Mouse (Mus musculus): Measurements from ENCODE around the gene Sppl2c. TPM values are rescaled to one million over a fixed set of nuclear protein-coding genes. Genes with fewer than 3 reads are reported as not detected.
A peak's percentile ranks its signal among the peaks of the same experiment; 100 is the strongest.
"Not testable (repeated sequence)": the region's sequence is repeated elsewhere in the genome, so short reads cannot be mapped to it uniquely, and the experiment has no call there.

Sppl2c gene
- total RNA-seq, 2 experiments from 2014 or later: not detected

DNA sequence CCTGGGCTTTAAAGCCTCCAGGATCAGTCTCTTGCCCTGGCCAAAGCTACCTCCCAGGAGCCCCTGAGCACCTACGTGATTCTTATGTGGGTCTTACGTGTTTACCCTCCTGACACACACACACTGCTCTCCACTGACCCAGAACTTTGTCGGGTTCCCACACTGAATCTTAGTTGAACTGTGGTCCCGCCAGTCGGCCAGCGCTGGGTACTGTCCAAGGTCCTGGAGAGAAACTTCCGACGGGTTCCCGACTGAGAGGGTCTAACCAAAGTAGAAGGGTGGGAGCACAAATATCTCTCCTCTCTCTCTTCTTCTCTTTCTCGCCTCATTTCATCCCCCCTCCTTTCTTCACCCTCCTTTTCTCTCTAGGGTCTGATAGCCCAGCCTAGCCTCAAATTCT, 11.7 kb downstream of the Sppl2c start:
- DNase-seq: peak; percentile 73

DNA sequence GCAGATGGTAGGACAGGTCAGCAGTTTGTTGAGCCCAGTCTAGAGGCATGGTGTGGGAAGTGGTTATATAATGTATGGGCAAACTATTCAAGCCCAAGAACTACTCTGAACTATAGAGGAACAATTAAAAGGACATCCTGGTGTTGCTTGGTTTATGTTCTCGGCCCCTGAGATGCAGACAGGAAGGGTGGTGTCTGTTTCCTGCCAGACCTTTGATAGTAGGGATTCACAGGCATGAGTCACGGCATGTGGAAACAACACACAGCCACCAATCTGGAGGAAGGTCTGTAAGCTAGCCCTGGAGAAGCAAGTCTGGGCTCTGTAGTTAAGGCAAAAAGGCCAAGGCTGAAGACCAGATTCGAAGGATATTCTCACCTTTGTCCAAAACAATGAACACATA, 17.1 kb downstream of the Sppl2c start:
- no peak for DNase-seq

DNA sequence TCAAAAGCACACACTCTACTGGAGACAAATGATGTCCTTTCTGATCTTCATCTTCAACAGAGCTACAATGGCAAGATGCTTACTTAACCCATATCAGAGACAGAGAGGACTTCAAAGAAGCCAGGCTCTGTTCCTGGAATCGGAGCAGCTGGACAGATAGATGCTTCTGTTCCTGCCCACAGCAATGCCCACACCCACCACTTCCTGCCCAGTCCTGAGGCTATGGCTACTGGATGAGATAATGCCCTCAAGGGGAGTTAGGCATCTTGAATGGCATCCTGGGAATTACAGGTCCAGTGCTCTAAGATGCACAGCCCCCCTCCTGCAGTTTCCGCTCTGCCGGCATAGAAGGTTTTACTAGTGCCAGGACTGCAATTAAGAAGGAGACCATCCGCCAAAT, 20.4 kb downstream of the Sppl2c start:
- no peak for DNase-seq

DNA sequence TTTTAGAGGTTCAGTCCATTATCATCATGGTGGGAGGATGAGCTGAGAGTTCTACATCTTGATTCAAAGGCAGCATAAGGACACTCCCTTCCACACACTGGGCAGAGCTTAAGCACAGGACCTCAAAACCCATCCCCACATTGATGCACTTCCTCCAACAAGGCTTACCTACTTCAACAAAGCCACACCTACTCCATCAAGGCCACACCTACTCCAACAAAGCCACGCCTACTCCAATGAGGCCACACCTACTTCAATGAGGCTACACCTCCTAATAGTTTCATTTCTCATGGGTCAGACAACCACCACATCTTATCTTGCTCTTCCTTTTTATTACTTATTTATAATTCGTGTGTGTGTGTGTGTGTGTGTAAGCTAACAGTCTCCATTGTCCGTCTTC, 22.9 kb downstream of the Sppl2c start:
- DNase-seq: no peak

DNA sequence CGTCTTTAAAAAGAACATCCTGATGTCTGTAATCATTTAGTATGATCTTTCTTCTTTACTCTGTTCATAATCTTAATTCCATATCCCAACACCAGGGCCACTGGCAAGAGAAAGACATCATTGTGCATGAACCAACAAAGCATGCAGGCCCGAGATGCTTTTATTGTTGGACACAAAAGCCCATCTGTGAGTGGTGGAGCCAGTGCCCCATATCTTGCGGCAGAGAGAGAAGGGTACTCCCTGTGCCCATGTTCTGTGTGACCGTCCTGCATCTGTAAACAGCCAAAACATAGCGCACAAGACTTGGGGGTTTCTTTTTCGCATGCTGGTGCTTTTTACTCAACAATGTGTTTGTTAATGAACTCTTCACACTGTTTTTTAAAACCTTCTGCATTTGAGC, 25.1 kb downstream of the Sppl2c start:
- no peak for DNase-seq

DNA sequence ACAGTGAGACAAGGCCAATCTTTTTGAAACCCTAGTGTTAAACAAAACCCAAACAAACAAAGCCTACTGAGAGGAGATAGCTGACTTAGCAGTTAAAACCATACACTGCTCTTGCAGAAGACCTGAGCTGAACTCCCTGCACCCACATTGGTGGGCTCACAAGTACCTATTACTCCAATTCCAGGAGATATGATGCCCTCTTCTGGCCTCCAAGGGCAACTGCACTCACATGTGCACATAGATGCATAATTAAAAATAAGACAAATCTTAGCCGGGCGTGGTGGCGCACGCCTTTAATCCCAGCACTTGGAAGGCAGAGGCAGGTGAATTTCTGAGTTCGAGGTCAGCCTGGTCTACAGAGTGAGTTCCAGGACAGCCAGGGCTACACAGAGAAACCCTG, 28.0 kb downstream of the Sppl2c start:
- not testable (repeated sequence) for DNase-seq

DNA sequence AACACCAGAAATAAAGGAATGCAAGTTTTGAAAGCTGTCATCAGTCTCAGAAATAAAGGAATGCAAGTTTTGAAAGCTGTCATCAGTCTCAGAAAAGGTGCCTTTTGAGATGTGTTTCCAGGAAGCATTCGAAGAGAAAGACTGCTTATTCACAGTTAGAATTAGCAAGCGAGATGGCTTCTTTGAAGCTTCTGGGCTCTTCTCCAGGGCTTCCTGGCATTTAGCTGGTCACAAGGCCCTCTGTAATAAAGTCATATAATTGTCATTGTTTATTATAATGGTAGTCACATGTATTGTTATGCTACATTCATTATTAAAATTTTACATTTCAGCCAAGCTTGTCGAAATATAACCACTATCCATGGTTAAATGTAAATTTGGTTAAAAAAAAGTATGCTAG, 31.9 kb downstream of the Sppl2c start:
- DNase-seq: no peak

DNA sequence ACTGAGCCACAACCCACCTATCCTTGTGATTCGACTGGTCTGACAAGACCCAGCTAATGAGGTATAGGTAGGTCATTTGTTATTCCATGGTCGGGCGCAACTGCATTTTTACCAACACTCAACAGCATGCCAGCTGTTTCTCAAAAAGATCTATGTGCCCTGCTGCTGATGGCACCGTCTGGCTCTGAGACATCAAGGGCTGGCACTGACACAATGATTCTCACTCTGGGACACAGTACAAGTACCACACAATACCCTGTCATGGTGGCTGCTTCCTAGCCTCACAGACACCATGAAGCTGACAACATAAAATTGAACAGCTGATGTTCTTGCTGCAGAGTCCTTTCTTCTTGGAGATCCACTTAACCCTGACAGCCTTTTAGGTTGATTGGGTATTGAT, 34.2 kb downstream of the Sppl2c start:
- no peak for DNase-seq

DNA sequence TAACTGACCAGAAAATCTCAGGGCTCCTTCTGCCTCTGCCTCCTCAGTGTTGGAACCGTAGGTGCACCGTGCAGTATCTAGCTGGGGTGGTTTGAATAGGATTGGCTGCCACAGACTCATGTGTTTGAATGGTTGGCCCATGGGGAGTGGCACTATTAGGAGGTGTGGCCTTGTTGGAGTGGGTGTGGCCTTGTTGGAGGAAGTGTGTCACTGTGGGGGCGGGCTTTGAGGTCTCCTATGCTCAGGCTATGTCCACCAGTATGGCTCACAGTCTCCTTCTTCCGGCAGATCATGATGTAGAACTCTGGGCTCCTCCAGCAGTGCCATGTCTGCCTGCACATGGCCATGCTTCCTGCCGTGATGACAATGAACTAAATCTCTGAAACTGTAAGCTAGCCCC, 35.6 kb downstream of the Sppl2c start:
- DNase-seq: no peak

DNA sequence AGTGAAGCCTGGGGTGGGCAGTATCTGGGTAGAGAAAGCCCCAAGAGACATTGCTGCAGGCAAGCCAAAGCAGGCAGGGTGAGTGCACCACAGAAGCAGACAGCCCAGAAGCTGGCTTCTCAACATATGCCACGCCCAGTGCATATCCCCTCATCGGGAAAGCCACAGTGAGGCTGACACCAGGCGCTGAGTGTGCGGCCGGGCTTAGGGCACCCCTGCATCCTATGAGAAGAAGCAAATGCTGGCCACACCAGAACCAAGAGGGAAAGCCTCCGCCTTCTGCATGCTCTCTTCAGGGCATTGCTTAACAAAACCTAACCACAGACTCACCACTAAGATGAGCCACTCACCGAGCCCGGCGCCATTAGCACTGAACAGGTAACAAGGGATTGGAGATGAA, 37.2 kb downstream of the Sppl2c start:
- no peak for DNase-seq

DNA sequence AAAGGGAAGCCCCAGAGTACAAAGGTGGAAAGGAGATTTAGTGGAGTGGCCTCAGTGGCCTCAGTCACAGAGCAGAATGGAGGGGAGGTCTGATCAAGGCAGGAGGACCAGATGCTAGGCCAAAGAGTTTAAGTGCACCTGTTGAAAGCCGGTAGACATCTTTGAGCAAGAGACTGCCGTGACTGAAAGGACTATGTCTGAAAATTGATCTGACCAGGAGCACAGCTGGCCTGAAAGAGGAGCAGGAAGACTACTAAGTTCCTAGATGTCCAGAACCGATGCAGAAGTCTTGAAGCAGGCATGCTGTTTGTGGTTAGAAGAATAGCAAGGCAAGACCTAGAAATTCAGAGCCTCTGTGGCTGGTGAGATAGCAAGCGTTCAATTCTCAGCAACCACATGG, 43.3 kb downstream of the Sppl2c start:
- DNase-seq: no peak

DNA sequence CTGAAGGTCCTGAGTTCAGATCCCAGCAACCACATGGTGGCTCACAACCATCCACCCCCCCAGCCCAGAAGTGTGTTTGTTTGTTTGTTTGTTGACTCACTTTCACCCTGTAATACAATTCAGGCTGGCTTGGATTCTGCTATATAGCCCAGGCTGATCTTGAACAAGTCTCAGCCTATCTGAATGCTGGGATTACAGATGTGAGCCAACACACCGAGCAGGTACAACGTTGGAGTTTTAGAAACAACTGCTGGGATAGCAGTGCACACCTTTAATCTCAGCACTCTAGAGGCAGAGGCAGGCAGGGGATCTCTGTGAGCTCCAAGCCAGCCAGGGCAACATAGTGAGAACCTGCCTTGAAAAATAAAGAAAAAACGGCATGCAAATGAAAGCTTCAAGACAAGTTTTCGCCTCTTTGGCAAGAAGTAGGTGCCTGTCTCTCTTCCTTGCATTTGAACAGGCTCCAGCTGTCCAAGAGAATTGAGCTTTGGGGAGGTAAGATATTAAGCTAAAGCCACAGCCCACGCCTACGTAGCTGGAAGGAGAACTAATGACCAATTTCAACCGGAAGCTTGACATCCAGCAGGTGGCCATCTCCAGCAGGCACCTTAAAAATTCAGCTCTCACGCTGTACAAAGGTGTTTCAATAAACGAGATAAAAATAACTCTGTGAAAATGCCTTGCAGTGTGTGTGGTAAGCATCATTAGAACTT, 44.1 kb downstream of the Sppl2c start:
- no peak for DNase-seq

DNA sequence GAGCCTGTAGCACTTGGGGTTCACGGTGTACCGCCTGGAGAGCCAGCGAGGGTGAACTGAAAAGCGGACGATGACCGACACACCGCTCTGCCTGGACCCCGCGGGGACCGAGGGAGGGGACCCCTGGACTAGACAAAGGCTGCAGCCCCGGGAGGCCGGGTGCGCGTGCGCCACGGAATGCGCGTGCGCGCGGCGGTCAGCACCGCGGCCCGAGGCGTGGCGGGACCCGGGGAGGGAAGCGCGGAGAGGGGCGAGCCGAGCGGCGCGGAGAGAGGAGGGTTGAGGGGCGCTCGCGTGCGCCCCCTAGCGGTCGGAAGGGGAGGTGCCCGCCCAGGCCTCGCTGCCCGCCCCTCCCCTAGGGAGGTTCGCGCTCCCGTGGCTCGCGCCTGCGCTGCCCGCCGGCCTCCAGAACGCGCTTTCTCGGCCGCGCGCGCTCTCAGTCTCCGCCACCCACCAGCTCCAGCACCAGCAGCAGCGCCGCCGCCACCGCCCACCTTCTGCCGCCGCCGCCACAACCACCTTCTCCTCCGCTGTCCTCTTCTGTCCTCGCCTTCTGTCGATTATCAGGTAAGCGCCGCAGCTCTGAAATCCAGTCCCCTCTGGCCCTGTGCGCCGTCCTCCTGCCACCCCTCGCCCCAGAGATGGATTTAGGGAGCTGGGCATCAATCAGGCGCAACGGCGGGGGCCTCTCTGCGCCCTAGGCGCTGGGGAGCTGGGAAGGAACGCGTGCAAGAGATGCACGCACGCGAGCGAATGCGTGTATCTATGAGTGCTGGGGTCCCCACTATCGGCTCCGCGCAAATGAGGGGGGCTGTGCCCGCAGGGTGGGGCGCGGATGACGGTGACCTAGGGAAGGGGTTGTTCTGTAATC, 45.1 kb downstream of the Sppl2c start, which contains the start of gene Mapt:
Gene Mapt (plus strand): TSS at position 350 of the 871 bp plus-strand sequence.
- peak; percentile 90 for DNase-seq

DNA sequence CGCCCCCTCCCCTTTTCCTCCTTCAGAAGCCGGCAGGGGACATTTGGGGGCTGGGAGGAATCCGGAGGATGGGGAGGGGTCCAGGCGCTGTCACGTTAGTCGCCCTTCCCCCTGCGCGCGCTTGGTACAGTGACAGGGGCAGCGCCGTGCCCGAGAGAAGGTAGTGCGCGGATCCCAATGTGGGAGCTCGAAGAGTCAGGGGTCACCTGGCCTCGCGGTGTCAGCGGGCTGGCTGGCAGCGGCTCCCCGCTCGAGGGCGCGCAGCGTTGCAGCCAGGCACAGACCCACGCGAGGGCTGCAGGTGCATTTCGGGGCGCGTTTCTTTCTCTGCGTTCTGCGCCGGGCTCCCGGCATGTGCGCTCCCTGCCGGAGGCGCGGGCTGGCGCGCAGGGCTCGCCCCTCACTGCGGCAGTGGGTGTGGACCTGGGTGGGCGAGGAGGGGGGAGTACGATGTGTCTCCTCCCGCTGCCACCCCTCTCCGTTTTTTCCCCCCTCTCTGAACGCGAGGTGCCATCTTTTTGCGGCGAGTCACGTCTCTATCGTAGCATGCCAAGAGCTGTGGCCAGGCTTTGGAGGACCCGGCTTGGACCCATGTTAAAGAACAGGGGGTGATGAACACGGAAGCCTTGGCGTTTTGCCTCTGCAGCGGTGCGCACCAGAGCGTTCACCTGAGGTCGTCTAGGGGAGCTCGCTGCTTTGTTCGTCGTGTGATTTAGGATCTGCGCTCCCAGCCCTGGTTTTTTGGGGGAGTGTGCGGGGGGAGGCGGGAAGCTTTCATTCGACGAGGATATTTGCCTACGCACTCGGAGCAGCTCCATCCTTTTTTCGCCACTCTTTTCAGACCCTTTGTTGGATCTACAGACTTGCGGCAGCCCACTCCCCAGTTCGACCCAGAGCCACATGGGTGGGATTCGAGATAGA, 46.3 kb downstream of the Sppl2c start:
- peak; percentile 30 for DNase-seq

DNA sequence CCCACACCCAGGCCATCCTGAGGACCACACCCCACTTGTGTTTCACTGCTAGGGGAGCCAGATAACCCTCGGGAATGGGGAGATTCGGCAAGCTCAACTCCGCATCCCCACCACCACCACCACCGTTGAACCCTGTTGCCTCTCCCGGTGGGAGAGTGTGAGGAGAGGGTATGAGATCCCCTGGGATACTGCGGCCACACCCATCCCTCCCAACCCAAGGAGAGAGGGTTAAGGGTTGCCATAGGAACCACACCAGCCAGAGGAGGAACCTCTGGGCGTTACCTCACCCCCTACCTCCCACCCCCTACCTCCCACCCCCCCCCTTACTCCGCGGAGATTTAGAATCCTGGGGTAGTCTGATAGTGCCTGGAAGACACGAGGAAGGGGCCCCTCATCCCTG, 47.0 kb downstream of the Sppl2c start:
- DNase-seq: no peak

DNA sequence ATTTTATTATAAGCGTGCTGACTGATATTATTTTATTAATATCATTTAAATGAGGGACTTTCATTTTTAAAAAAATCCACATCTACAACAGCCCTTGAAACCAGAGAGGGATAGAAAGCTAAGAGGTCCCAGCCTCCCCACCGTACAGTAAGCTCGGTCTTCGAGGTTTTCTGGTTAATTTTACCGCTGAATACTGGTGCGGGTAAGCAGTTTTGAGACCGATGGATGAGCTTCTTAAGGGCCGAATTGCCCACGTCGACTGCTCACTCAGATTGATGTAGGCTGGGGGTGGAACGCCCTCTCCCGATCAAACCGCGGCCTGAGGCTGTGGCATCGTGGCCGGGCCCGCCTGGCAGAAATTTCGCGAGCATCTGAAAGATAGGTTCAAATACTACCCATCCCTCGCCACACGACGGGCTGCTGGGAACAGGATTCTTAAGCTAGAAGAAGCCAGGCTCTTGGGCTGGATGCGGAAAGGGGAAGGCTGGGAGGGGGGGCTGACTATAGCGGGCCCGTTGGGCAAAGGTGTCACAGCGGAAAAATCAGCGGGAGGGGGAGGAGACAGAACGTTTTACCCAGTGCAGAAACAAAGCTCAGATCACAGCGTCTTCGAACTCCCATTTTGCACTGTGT, 47.6 kb downstream of the Sppl2c start:
- DNase-seq: no peak

DNA sequence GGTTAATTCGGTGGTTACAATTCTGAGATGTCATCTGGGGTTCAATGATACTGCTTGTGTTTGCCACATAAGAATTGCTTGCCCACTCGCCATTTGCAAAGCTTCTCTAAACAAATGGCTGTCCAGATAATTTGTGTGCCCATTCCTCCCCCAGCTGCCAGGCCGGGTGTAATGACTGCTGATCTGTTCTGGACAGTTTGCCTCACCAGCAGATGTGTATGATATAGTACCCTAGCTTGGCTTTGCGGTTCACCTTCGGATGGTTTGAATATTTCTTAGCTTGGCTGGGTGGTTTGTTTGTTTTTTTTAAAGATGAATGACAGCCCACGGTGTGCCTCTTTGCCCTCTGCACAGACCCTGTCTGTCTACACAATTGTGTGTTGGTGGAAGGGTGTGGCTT, 48.6 kb downstream of the Sppl2c start:
- DNase-seq: no peak

DNA sequence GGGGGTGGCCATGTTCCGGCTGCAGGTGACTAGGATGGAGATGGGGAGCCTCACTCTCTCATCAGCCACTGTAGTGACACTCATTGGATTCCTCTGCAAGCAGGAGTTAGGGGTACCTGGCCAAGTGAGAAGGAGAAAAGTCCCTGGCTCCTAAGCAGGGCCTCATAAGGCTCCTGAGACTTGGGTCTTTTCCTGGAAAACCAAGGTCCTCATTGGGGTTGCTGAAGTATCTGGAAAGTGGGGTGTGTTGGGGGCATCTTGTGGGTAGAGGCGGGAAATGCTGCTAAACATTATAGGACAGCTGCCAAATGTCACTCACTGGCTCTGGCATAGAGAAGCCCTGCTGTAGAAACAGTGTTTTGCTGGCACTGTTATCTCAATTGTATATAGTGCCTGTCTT, 49.8 kb downstream of the Sppl2c start:
- DNase-seq: no peak

DNA sequence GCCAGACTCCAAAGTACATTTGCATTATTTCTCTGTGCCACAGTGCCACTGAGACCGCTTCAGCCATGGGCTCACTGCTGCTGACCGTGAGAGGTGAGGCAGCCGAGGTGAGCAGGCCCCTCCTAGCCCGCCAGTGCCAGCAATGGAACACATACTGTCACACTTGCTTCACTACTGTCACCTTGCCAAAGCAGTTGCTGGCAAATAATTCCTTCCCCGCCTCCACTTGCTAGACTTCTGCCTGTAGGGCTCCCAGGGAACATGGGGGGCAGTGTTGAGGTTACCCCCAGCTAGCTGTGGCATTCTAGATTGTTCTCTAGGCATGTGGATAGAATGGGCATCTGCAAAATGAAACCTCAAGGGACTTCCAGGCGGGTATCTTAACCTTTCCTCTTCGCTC, 51.1 kb downstream of the Sppl2c start:
- peak; percentile 76 for DNase-seq

DNA sequence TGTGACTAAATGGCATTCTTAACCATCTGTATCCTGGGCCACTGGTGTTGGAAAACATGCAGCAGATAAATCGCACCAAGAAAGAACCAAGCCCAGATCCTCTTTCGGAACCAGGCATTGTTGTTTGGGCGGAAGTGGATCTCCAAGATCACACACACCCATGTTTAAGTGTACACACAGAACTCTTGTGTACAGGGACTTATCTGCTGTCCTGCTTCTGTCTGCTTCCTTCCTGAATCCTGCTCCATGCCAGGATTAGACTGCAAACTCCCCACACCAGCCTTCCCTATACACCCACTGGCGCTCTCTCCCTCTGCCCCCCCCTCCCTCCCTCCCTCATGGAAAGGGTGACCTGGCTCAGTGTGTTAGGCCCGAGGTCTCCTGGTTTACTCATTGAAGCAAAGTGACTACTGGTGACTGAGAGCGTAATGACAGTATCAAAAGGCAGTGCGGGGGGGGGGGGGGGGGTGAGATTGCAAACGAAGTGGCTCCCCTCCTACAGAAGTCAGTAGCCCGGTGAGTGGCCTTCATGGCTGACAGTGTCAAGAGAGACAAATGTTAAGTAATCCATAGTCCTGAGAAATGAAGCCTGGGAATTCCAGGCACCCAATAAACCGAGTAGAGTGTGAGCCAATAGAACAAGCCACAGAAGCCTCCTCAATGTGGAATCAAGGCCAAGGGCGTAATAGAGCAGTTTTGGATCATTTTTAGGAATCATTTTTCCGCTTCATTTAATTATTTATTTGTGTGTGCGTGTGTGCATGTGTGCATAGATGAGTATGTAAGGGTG, 52.0 kb downstream of the Sppl2c start:
- DNase-seq: no peak
